Mouse (Mus musculus) natural killer cell, adult 2 months (primary cell): ENCODE measurements around the gene Olfr782.
"Not testable (repeated sequence)": the region's sequence is repeated elsewhere in the genome, so short reads cannot be mapped to it uniquely, and the experiment has no call there.

Experiments used
- DNase-seq, 2 experiments: peaks; one replicate each; pipeline ENCODE4 v3.0.0; 2022; ENCODE audit warnings: low spot score in 2 of 2

Olfr782 gene

GRCm38 (mm10) chr10:129348550-129348949 is at the start of gene Olfr782:
Gene Olfr782, plus strand, starts transcription at chr10:129348850.
- DNase-seq = no peak

DNA sequence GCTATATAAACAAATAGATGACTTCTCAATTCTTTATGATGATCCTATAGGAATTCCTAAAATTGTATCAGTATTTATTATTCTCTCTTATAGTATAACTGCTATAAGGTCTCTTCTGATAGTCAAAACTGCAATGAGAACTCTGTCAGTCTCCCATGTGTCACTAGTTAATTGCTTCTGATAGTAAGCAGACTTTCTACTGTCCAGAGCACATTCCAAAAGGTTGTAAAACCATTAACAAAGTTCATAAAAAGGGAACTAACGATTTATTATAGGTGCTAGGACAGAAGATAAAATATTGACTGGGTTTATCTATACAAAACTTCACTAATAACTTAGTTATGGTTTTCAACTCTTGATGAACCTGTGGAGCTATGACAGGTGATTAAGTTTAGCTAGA is 35.7 kb upstream of the Olfr782 start:
- DNase-seq = not testable (repeated sequence)

DNA sequence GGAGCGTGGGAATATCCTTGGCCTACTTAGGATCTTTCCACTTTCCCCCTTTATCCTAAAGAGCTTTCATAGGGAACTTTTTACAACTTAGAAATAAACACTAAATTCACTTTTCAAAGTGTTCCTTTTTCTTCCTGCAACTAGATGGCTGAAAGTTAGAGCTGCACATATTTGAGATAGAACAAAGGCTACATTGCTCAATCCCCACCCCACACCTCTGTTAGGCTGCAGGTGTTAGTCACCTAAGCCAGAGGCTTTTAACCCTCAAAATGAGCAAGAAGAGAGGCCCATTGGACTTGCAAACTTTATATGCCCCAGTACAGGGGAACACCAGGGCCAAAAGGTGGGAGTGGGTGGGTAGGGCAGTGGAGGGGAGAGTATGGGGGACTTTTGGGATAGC is 35.1 kb upstream of the Olfr782 start:
- DNase-seq = not testable (repeated sequence)

GRCm38 (mm10) chr10:129317817-129318216 is 30.8 kb upstream of the Olfr782 start, which contains the start of gene Olfr780:
Gene Olfr780, plus strand, starts transcription at chr10:129318117.
- no peak for DNase-seq

- no peak for DNase-seq
Measured at GRCm38 (mm10) chr10:129328554-129328953, 20.1 kb upstream of the Olfr782 start, which contains the start of gene Olfr781. Gene Olfr781, plus strand, starts transcription at chr10:129328854.

- not testable (repeated sequence) for DNase-seq
Measured at GRCm38 (mm10) chr10:129352475-129352874, 3.8 kb downstream of the Olfr782 start.

- not testable (repeated sequence) for DNase-seq
Measured at GRCm38 (mm10) chr10:129356496-129356895, 7.8 kb downstream of the Olfr782 start.

- DNase-seq = no peak
Measured at GRCm38 (mm10) chr10:129357307-129357706, 8.7 kb downstream of the Olfr782 start.

DNA sequence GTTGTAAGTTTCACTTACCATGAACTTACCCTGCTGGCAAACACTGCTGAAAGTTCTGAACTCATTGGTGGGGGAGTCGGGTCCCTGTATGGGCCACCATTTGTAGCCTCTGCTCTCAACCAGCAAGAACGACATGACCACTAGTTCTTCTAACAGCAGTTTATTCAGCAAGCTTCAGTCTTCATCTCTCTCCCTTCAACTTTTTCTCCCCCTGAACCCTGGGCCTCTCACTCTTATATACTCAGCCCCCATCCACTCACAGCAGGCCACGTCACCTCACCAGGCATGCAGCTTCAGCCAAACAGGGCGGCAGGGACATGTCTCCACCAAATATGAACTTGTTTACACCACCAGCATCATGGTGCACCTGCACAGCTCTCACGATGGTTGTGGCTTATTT is 25.4 kb downstream of the Olfr782 start:
- not testable (repeated sequence) for DNase-seq

GRCm38 (mm10) chr10:129383783-129384182 is 35.1 kb downstream of the Olfr782 start, which contains the start of gene Olfr784:
Gene Olfr784, plus strand, starts transcription at chr10:129384083.
- no peak for DNase-seq

- no peak for DNase-seq
Measured at GRCm38 (mm10) chr10:129400892-129401291, 52.2 kb downstream of the Olfr782 start.
